Mouse (Mus musculus) limb, embryonic 10.5 days (tissue): ENCODE data around the gene Incenp. TPM values are rescaled to one million over a fixed set of nuclear protein-coding genes. Genes with fewer than 3 reads are reported as not detected.

ENCODE experiments used
- DNase-seq: peaks from one replicate; pipeline ENCODE4 v3.0.0-alpha.2; 2017; ENCODE audit warnings: low spot score
- H3K27ac ChIP-seq: fragments of 300-500 bp; sonication (generic); 2 replicates; pipeline ENCODE4 v1.5.1; 2016; ENCODE audit warnings: mild to moderate bottlenecking
- H3K27me3 ChIP-seq: fragments of 300-500 bp; sonication (generic); 2 replicates; pipeline ENCODE4 v1.6.1; 2016; ENCODE audit warnings: low read depth, mild to moderate bottlenecking; ENCODE audit not compliant: poor library complexity, severe bottlenecking
- H3K36me3 ChIP-seq: fragments of 300-500 bp; sonication (generic); 2 replicates; pipeline ENCODE4 v1.6.1; 2016; ENCODE audit warnings: mild to moderate bottlenecking, moderate library complexity
- H3K4me1 ChIP-seq: fragments of 300-500 bp; sonication (generic); 2 replicates; pipeline ENCODE4 v1.6.1; 2016
- H3K4me3 ChIP-seq: fragments of 300-500 bp; sonication (generic); 2 replicates; pipeline ENCODE4 v1.5.1; 2016; ENCODE audit warnings: mild to moderate bottlenecking, moderate library complexity
- H3K9me3 ChIP-seq: fragments of 300-500 bp; sonication (generic); replicated peaks from 2 replicates; pipeline ENCODE4 v1.6.1; 2016; ENCODE audit warnings: mild to moderate bottlenecking
- WGBS: fragments of 180-500 bp; shearing (Covaris S2); methylation state at CpG from one replicate; pipeline ENCODE4 v1.1.7; 2016; 5-methylcytosine and 5-hydroxymethylcytosine counted together
- polyA plus RNA-seq: library from polyadenylated mRNA; unstranded; fragments of >200 nt; fragmentation: Nextera tagmentation; extraction: Ambion mirVana; gene quantifications from 2 replicates; pipeline ENCODE4 v1.2.1, GENCODE M21; 2016

Incenp gene
- polyA plus RNA-seq = 167 and 183 TPM in 2 replicates

DNA sequence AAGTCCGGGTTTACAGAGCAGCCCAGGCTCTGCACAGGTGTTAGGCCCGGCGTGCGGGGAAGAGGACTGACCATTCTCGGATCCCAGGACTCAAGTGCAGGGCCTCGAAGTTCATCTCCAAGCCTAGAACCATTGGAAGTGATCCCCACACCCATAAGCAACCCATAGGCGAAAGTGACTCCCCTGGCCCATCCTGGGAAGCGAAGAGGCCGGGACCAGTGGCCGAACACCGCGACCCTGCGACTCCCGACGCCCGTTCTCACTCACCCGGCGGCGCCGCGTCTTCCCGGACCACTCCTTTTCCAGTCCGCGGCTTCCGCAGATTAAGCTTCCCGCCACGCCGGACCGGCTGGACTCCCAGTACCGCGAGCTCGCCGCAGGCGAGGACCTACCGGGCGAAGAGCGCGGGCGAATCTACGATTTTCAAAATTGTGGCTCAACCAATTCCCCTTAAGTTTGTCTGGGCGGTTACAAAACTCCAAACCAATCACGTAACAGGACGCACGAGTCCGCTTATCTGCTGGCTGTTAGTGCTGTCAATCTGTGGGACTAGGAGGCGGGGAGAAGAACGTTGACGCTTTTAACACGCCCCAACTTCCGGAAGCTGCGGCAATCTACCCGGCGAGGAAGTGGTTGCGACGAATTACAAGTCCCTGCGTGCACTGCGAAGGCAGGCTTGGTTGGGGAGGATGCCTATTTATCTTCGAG is at the start of gene Incenp:
Gene Incenp, minus strand, starts transcription at position 480 of the 708 bp plus-strand sequence.
- Histone ChIP-seq H3K36me3 (peaks cover 31% of the 10 kb centered on the region), H3K9me3 (no peaks in the 10 kb centered on the region), H3K4me3 (peak within 1 kb of the TSS; percentile 79), H3K27ac (peak within 1 kb of the TSS; percentile 92), H3K4me1 (peaks cover 25% of the 10 kb centered on the region), H3K27me3 (no peaks in the 10 kb centered on the region)
- peak; percentile 90 for DNase-seq
- under 1% methylated on average over 58 of the region's 58 CpGs for WGBS

DNA sequence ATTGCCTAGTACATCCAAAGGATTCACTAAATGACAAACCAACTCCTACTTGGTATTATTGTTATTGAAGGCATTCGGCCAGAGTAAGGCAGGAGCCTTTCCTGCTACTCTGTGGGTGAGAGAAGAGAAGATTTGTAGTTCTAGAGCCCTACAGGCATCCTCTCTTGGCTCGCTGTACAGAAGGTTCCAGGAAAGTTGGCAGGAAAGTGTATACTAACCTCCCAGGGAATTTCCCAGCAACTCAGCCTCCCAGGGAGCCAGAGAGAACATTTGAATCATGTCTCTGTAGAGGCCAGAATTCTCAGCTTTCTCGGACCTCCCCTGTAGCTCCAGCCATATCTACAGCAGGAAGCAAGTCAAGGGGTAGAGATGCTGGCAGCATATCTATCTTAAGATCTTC is 47.6 kb upstream of the Incenp start:
- no peak overlapping the region for H3K4me3 ChIP-seq
- H3K36me3 ChIP-seq = no peaks in the 10 kb centered on the region
- no peaks in the 10 kb centered on the region for H3K9me3 ChIP-seq
- WGBS = 89% methylated on average over 3 of the region's 3 CpGs
- DNase-seq = no peak
- no peaks in the 10 kb centered on the region for H3K27me3 ChIP-seq
- peaks cover 16% of the 10 kb centered on the region for H3K4me1 ChIP-seq
- no peak overlapping the region for H3K27ac ChIP-seq

GRCm38 (mm10) chr19:9945800-9946564 is 46.6 kb upstream of the Incenp start:
- Histone ChIP-seq H3K27ac (no peak overlapping the region), H3K4me3 (no peak overlapping the region), H3K27me3 (no peaks in the 10 kb centered on the region), H3K36me3 (no peaks in the 10 kb centered on the region), H3K9me3 (no peaks in the 10 kb centered on the region), H3K4me1 (peaks cover 25% of the 10 kb centered on the region)
- no peak for DNase-seq
- 95% methylated on average over 8 of the region's 8 CpGs for WGBS

- H3K27ac ChIP-seq = peak overlapping the region; percentile 72
- peaks cover 41% of the 10 kb centered on the region for H3K4me1 ChIP-seq
- no peak for DNase-seq
Observed at GRCm38 (mm10) chr19:9942539-9943533, 43.5 kb upstream of the Incenp start.

DNA sequence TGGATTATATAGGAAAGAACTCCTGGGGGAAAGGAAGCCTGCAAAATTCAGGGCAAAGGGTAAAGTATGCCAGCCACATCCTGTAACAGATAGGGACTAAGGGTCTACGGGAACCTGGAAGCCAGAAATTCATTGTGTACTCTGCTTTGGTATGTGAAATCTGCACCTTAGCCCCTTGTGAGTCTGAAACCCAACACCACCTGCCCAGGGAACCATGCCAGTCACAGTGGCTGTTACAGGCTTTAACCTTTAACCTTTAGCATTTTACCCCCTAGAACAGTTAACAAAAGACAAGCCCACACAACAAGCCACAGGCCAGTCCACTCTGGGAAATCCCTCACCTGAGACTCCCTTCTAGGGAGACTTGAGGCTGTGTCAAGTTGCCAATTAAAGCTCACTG is 42.5 kb upstream of the Incenp start:
- H3K27ac ChIP-seq = peak overlapping the region; percentile 68; the same call in 1 of the 2 replicates
- DNase-seq = no peak
- no peaks in the 10 kb centered on the region for H3K9me3 ChIP-seq
- no peaks in the 10 kb centered on the region for H3K36me3 ChIP-seq
- peaks cover 42% of the 10 kb centered on the region for H3K4me1 ChIP-seq
- no peak overlapping the region for H3K4me3 ChIP-seq
- 38% methylated on average over 1 of the region's 1 CpGs for WGBS
- no peaks in the 10 kb centered on the region for H3K27me3 ChIP-seq

More at GRCm38 (mm10) chr19:9942539-9943533, 43.5 kb upstream of the Incenp start:
- Histone ChIP-seq H3K36me3 (no peaks in the 10 kb centered on the region), H3K27me3 (no peaks in the 10 kb centered on the region), H3K9me3 (no peaks in the 10 kb centered on the region), H3K4me3 (no peak overlapping the region)
- 67% methylated on average over 10 of the region's 10 CpGs for WGBS

GRCm38 (mm10) chr19:9940903-9941302 is 41.6 kb upstream of the Incenp start:
- no peaks in the 10 kb centered on the region for H3K27me3 ChIP-seq
- WGBS = 69% methylated on average over 4 of the region's 4 CpGs
- H3K36me3 ChIP-seq = no peaks in the 10 kb centered on the region
- peaks cover 48% of the 10 kb centered on the region for H3K4me1 ChIP-seq
- H3K4me3 ChIP-seq = no peak overlapping the region
- H3K9me3 ChIP-seq = no peaks in the 10 kb centered on the region
- no peak for DNase-seq
- no peak overlapping the region for H3K27ac ChIP-seq

DNA sequence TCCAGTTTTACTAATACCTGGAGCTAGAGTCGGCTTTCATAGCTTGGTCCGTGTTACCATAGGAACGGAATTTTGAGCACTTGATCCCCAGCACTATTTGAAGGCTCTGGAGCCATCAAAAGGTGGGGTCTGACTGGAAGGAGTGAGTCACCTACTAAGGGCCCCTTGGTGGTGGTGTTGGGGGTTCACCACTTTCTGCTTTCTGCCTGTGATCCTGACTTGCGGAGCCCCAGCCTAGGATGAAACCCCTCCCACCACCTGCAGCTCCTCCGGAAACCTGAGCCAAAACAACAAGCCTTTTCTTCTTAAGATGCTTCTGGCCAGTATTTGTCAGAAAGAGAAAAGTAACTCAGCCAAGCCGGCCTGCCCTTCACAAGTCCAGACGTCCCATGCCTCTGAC is 40.5 kb upstream of the Incenp start:
- Histone ChIP-seq H3K27ac (no peak overlapping the region), H3K4me1 (peaks cover 48% of the 10 kb centered on the region), H3K27me3 (no peaks in the 10 kb centered on the region), H3K9me3 (no peaks in the 10 kb centered on the region), H3K4me3 (no peak overlapping the region), H3K36me3 (no peaks in the 10 kb centered on the region)
- WGBS = 63% methylated on average over 7 of the region's 7 CpGs
- DNase-seq = no peak

- 80% methylated on average over 13 of the region's 13 CpGs for WGBS
- Histone ChIP-seq H3K4me1 (peaks cover 48% of the 10 kb centered on the region), H3K4me3 (no peak overlapping the region), H3K36me3 (no peaks in the 10 kb centered on the region), H3K27ac (no peak overlapping the region), H3K9me3 (no peaks in the 10 kb centered on the region), H3K27me3 (no peaks in the 10 kb centered on the region)
- DNase-seq = no peak
Observed at GRCm38 (mm10) chr19:9938824-9939303, 39.5 kb upstream of the Incenp start.

- DNase-seq = no peak
Observed at GRCm38 (mm10) chr19:9938156-9938823, 38.9 kb upstream of the Incenp start.

DNA sequence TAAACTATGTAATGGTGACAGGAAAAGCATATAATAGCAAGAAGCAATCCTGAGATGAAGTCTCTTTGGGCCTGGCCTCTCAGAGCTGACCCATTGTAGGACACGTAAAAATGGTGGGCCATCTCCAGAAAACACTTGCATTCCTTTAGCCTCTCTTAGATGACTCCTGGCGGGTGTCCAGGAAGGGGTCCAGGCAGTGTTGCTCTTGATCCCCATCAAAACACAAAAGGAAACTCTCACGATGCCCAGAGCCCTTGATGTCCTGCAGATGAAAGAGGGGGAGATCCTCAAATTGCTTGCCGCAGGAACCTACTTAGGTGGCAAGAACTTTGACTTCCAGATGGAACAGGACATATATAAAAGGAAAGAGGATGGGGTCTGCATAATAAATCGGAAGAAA is 38.1 kb upstream of the Incenp start:
- DNase-seq = no peak

More at GRCm38 (mm10) chr19:9938156-9938823, 38.9 kb upstream of the Incenp start:
- Histone ChIP-seq H3K36me3 (no peaks in the 10 kb centered on the region), H3K4me1 (peaks cover 45% of the 10 kb centered on the region), H3K27ac (no peak overlapping the region), H3K4me3 (no peak overlapping the region), H3K27me3 (no peaks in the 10 kb centered on the region), H3K9me3 (no peaks in the 10 kb centered on the region)
- 83% methylated on average over 6 of the region's 6 CpGs for WGBS

GRCm38 (mm10) chr19:9936579-9936978 is 37.2 kb upstream of the Incenp start:
- no peaks in the 10 kb centered on the region for H3K36me3 ChIP-seq
- WGBS = 71% methylated on average over 5 of the region's 5 CpGs
- H3K27me3 ChIP-seq = no peaks in the 10 kb centered on the region
- H3K4me3 ChIP-seq = no peak overlapping the region
- no peak for DNase-seq
- H3K4me1 ChIP-seq = peaks cover 28% of the 10 kb centered on the region
- no peaks in the 10 kb centered on the region for H3K9me3 ChIP-seq
- no peak overlapping the region for H3K27ac ChIP-seq

More for the DNA sequence above, 38.1 kb upstream of the Incenp start:
- Histone ChIP-seq H3K27ac (no peak overlapping the region), H3K4me1 (peaks cover 36% of the 10 kb centered on the region), H3K4me3 (no peak overlapping the region), H3K36me3 (no peaks in the 10 kb centered on the region), H3K27me3 (no peaks in the 10 kb centered on the region), H3K9me3 (no peaks in the 10 kb centered on the region)
- 69% methylated on average over 5 of the region's 5 CpGs for WGBS

- WGBS = 81% methylated on average over 2 of the region's 2 CpGs
- peaks cover 10% of the 10 kb centered on the region; the same call in 1 of the 2 replicates for H3K4me1 ChIP-seq
- no peak for DNase-seq
- no peaks in the 10 kb centered on the region for H3K9me3 ChIP-seq
- H3K27ac ChIP-seq = no peak overlapping the region
- no peaks in the 10 kb centered on the region for H3K27me3 ChIP-seq
- no peaks in the 10 kb centered on the region for H3K36me3 ChIP-seq
- H3K4me3 ChIP-seq = no peak overlapping the region
Observed at GRCm38 (mm10) chr19:9933908-9934307, 34.6 kb upstream of the Incenp start.
